Mouse (Mus musculus): ENCODE measurements around the gene Rab11fip3. TPM values are rescaled to one million over a fixed set of nuclear protein-coding genes. Genes with fewer than 3 reads are reported as not detected.

Gene Rab11fip3
- polyA plus RNA-seq, 1 experiment from 2014 or later = 24.2 TPM

GRCm38 (mm10) chr17:26017021-26017420 lies 52.3 kb downstream of the Rab11fip3 start:
- Histone ChIP-seq H3K4me2 (replicated peaks; ENCODE audit: low read depth, low read length) (no peak overlapping the region), H3K27ac (ENCODE audit: low read depth, low read length) (no peak overlapping the region), H3K27me3 (ENCODE audit: control insufficient read depth, insufficient read depth, low read length) (no peaks in the 10 kb centered on the region), H3K4me3 (ENCODE audit: low read length) (no peak overlapping the region), H3K36me3 (ENCODE audit: control insufficient read depth, insufficient read depth, low read length) (peaks cover 22% of the 10 kb centered on the region), H3K9me3 (ENCODE audit: control insufficient read depth, low read length) (no peaks in the 10 kb centered on the region), H3K9ac (ENCODE audit: low read depth, low read length) (no peak overlapping the region), H3K4me1 (ENCODE audit: control insufficient read depth, insufficient read depth, low read length) (no peaks in the 10 kb centered on the region)
- WGBS = 81% methylated on average over 3 of the region's 3 CpGs
- ATAC-seq (ENCODE audit: low FRiP score, low TSS enrichment) = no peak

DNA sequence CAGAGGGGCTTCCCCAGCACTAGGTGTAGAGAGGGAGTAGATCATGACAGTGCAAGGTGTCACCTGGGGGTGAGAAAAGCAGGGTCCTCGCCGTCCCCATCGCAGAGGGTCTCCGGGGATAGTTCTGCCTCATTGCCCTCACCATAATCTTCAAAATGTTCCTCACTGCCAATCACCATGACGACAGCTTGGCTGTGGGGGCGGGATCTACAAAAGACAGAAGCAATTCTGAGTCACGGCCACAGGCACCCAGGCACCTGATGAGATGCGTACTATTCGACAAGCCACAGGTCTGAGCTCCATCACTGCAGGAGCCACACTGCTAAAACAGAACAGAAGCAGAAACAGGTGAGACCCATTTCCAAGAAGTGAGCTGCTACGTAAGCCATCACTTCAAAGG lies 55.6 kb downstream of the Rab11fip3 start:
- H3K4me3 ChIP-seq (ENCODE audit: low read length) = no peak overlapping the region
- WGBS = 87% methylated on average over 10 of the region's 10 CpGs
- ATAC-seq (ENCODE audit: low FRiP score, low TSS enrichment) = no peak
- H3K9me3 ChIP-seq (ENCODE audit: control insufficient read depth, low read length) = no peaks in the 10 kb centered on the region
- no peak overlapping the region for H3K27ac ChIP-seq (ENCODE audit: low read depth, low read length)
- no peaks in the 10 kb centered on the region for H3K27me3 ChIP-seq (ENCODE audit: control insufficient read depth, insufficient read depth, low read length)
- H3K4me2 ChIP-seq (replicated peaks; ENCODE audit: low read depth, low read length) = no peak overlapping the region
- peaks cover 27% of the 10 kb centered on the region for H3K36me3 ChIP-seq (ENCODE audit: control insufficient read depth, insufficient read depth, low read length)
- no peaks in the 10 kb centered on the region for H3K4me1 ChIP-seq (ENCODE audit: control insufficient read depth, insufficient read depth, low read length)
- no peak overlapping the region for H3K9ac ChIP-seq (ENCODE audit: low read depth, low read length)

- Histone ChIP-seq H3K9ac (ENCODE audit: low read depth, low read length) (no peak overlapping the region), H3K36me3 (ENCODE audit: control insufficient read depth, insufficient read depth, low read length) (peaks cover 27% of the 10 kb centered on the region), H3K4me1 (ENCODE audit: control insufficient read depth, insufficient read depth, low read length) (no peaks in the 10 kb centered on the region), H3K9me3 (ENCODE audit: control insufficient read depth, low read length) (no peaks in the 10 kb centered on the region), H3K4me3 (ENCODE audit: low read length) (no peak overlapping the region), H3K27ac (ENCODE audit: low read depth, low read length) (peak overlapping the region; percentile 37; the same call in 1 of the 2 replicates), H3K27me3 (ENCODE audit: control insufficient read depth, insufficient read depth, low read length) (no peaks in the 10 kb centered on the region), H3K4me2 (replicated peaks; ENCODE audit: low read depth, low read length) (peak overlapping the region; percentile 22)
- 6% methylated on average over 15 of the region's 15 CpGs for WGBS
- ATAC-seq (ENCODE audit: low FRiP score, low TSS enrichment) = peak; percentile 74
Measured at GRCm38 (mm10) chr17:26011841-26012460, 57.4 kb downstream of the Rab11fip3 start.

DNA sequence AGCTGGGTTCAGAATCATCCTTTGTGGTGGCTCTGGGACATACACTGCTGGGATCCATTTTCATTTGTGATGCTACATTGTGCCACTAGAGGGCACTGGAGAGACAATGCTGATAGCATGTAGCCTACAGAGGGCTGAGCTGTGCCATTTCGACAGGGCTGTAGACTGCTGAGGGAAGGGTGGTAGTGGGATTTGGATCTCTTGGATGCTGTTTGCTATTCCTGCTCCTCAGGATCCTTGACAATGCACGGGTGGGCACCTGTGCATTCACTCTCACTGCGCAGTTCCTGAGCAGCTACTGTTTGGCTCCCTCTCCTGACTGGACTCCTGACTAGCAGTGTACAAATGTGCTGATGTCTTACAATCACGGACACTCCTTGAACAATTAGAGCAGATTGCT lies 59.8 kb downstream of the Rab11fip3 start:
- peak; percentile 64 for ATAC-seq (ENCODE audit: low FRiP score, low TSS enrichment)
- no peaks in the 10 kb centered on the region for H3K4me1 ChIP-seq (ENCODE audit: control insufficient read depth, insufficient read depth, low read length)
- no peak overlapping the region for H3K4me2 ChIP-seq (replicated peaks; ENCODE audit: low read depth, low read length)
- H3K27me3 ChIP-seq (ENCODE audit: control insufficient read depth, insufficient read depth, low read length) = no peaks in the 10 kb centered on the region
- H3K9ac ChIP-seq (ENCODE audit: low read depth, low read length) = no peak overlapping the region
- no peak overlapping the region for H3K27ac ChIP-seq (ENCODE audit: low read depth, low read length)
- no peaks in the 10 kb centered on the region for H3K9me3 ChIP-seq (ENCODE audit: control insufficient read depth, low read length)
- H3K36me3 ChIP-seq (ENCODE audit: control insufficient read depth, insufficient read depth, low read length) = peaks cover 22% of the 10 kb centered on the region
- H3K4me3 ChIP-seq (ENCODE audit: low read length) = no peak overlapping the region
- WGBS = 34% methylated on average over 4 of the region's 4 CpGs

DNA sequence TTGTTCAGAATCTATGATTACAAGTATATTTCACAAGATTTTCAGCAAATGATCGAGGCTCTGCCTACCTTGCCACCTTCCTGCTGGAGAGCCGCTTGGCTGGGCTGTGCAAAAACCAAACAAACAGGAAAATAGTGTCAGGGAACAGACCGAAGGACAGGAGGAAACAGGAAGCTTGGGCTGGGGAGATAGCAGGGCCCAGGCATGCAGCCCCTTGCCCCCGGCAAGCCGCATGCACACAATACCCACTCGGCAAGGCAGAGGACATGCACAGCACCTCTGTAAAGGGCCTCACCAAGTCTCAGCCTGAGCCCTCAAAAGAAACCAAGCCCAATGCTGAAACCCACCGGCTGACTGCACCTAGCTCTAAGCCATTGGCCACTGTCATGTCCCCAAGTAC lies 60.6 kb downstream of the Rab11fip3 start:
- no peak overlapping the region for H3K4me3 ChIP-seq (ENCODE audit: low read length)
- no peaks in the 10 kb centered on the region for H3K4me1 ChIP-seq (ENCODE audit: control insufficient read depth, insufficient read depth, low read length)
- WGBS = 85% methylated on average over 7 of the region's 7 CpGs
- ATAC-seq (ENCODE audit: low FRiP score, low TSS enrichment) = no peak
- no peak overlapping the region for H3K9ac ChIP-seq (ENCODE audit: low read depth, low read length)
- no peaks in the 10 kb centered on the region for H3K9me3 ChIP-seq (ENCODE audit: control insufficient read depth, low read length)
- peaks cover 20% of the 10 kb centered on the region for H3K36me3 ChIP-seq (ENCODE audit: control insufficient read depth, insufficient read depth, low read length)
- H3K27me3 ChIP-seq (ENCODE audit: control insufficient read depth, insufficient read depth, low read length) = no peaks in the 10 kb centered on the region
- H3K4me2 ChIP-seq (replicated peaks; ENCODE audit: low read depth, low read length) = no peak overlapping the region
- 0 out of 2 replicates have a peak overlapping the region, but pooled peaks have one; percentile 13 for H3K27ac ChIP-seq (ENCODE audit: low read depth, low read length)

DNA sequence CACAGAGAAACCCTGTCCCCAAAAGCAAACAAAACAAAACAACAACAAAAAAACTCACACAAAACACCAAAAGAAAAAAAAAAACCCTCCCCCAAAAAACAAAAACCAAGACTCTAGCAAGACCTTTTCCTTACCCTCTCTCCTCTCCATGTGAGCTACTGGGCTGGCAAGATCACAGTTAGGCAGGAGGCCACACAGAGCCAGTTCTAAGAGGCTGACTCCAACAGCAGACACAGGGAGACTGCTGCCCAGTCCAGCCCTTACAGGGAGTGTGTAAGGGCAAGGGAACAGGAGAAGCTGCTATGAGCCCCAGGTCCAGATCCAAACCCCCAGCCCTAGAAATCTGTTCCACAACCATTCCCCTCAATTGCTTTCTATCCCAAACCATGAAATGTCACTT lies 61.0 kb downstream of the Rab11fip3 start:
- Histone ChIP-seq H3K27me3 (ENCODE audit: control insufficient read depth, insufficient read depth, low read length) (no peaks in the 10 kb centered on the region), H3K9me3 (ENCODE audit: control insufficient read depth, low read length) (no peaks in the 10 kb centered on the region), H3K4me2 (replicated peaks; ENCODE audit: low read depth, low read length) (no peak overlapping the region), H3K9ac (ENCODE audit: low read depth, low read length) (no peak overlapping the region), H3K4me1 (ENCODE audit: control insufficient read depth, insufficient read depth, low read length) (no peaks in the 10 kb centered on the region), H3K27ac (ENCODE audit: low read depth, low read length) (no peak overlapping the region), H3K36me3 (ENCODE audit: control insufficient read depth, insufficient read depth, low read length) (peaks cover 20% of the 10 kb centered on the region), H3K4me3 (ENCODE audit: low read length) (no peak overlapping the region)
- ATAC-seq (ENCODE audit: low FRiP score, low TSS enrichment) = no peak

DNA sequence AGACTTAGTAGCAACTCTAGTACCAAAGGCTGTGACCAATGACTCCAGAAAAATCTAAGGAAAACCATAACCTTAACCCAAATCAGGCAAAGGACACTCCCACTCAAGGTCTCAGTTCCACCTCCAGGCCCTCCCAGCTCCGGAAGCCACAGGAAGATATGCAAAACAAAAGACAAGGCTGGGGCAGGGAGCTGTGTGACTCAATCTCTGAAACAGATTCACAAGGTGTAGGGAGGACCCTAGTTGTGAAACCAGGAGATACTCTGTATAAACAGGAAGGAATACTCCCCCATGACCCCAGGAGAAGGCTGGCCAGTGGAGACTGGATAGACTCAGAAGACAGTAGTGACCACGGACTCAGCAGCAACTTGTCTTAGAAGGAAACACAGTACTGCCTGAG lies 61.7 kb downstream of the Rab11fip3 start:
- no peak for ATAC-seq (ENCODE audit: low FRiP score, low TSS enrichment)
- WGBS = 51% methylated on average over 2 of the region's 2 CpGs
- Histone ChIP-seq H3K27ac (ENCODE audit: low read depth, low read length) (no peak overlapping the region), H3K4me2 (replicated peaks; ENCODE audit: low read depth, low read length) (no peak overlapping the region), H3K9ac (ENCODE audit: low read depth, low read length) (no peak overlapping the region), H3K9me3 (ENCODE audit: control insufficient read depth, low read length) (no peaks in the 10 kb centered on the region), H3K36me3 (ENCODE audit: control insufficient read depth, insufficient read depth, low read length) (peaks cover 19% of the 10 kb centered on the region), H3K4me3 (ENCODE audit: low read length) (no peak overlapping the region), H3K27me3 (ENCODE audit: control insufficient read depth, insufficient read depth, low read length) (no peaks in the 10 kb centered on the region), H3K4me1 (ENCODE audit: control insufficient read depth, insufficient read depth, low read length) (no peaks in the 10 kb centered on the region)

- Histone ChIP-seq H3K4me1 (ENCODE audit: control insufficient read depth, insufficient read depth, low read length) (no peaks in the 10 kb centered on the region), H3K27me3 (ENCODE audit: control insufficient read depth, insufficient read depth, low read length) (no peaks in the 10 kb centered on the region), H3K4me3 (ENCODE audit: low read length) (no peak overlapping the region), H3K9me3 (ENCODE audit: control insufficient read depth, low read length) (no peaks in the 10 kb centered on the region), H3K4me2 (replicated peaks; ENCODE audit: low read depth, low read length) (no peak overlapping the region), H3K27ac (ENCODE audit: low read depth, low read length) (no peak overlapping the region), H3K36me3 (ENCODE audit: control insufficient read depth, insufficient read depth, low read length) (peaks cover 20% of the 10 kb centered on the region), H3K9ac (ENCODE audit: low read depth, low read length) (no peak overlapping the region)
- 68% methylated on average over 10 of the region's 10 CpGs for WGBS
- no peak for ATAC-seq (ENCODE audit: low FRiP score, low TSS enrichment)
Measured at GRCm38 (mm10) chr17:26005731-26006450, 63.5 kb downstream of the Rab11fip3 start.

GRCm38 (mm10) chr17:26004711-26005110 lies 64.6 kb downstream of the Rab11fip3 start:
- peaks cover 18% of the 10 kb centered on the region for H3K36me3 ChIP-seq (ENCODE audit: control insufficient read depth, insufficient read depth, low read length)
- no peak overlapping the region for H3K4me3 ChIP-seq (ENCODE audit: low read length)
- no peak overlapping the region for H3K9ac ChIP-seq (ENCODE audit: low read depth, low read length)
- H3K4me2 ChIP-seq (replicated peaks; ENCODE audit: low read depth, low read length) = no peak overlapping the region
- no peaks in the 10 kb centered on the region for H3K4me1 ChIP-seq (ENCODE audit: control insufficient read depth, insufficient read depth, low read length)
- no peaks in the 10 kb centered on the region for H3K27me3 ChIP-seq (ENCODE audit: control insufficient read depth, insufficient read depth, low read length)
- WGBS = 84% methylated on average over 15 of the region's 15 CpGs
- H3K9me3 ChIP-seq (ENCODE audit: control insufficient read depth, low read length) = no peaks in the 10 kb centered on the region
- no peak overlapping the region for H3K27ac ChIP-seq (ENCODE audit: low read depth, low read length)
- ATAC-seq (ENCODE audit: low FRiP score, low TSS enrichment) = no peak
